Mouse (Mus musculus): Measurements from ENCODE around the gene Gm13539. TPM values are rescaled to one million over a fixed set of nuclear protein-coding genes. Genes with fewer than 3 reads are reported as not detected.
"Not testable (repeated sequence)": the region's sequence is repeated elsewhere in the genome, so short reads cannot be mapped to it uniquely, and the experiment has no call there.

Gm13539 gene
- polyA plus RNA-seq (2012; rRNA removed): not detected in 2 replicates

GRCm38 (mm10) chr2:25781957-25782356 lies at the start of gene Gm13539:
Gene Gm13539, plus strand, starts transcription at chr2:25782257.
- DNase-seq (ENCODE audit: low read depth): no peak

DNA sequence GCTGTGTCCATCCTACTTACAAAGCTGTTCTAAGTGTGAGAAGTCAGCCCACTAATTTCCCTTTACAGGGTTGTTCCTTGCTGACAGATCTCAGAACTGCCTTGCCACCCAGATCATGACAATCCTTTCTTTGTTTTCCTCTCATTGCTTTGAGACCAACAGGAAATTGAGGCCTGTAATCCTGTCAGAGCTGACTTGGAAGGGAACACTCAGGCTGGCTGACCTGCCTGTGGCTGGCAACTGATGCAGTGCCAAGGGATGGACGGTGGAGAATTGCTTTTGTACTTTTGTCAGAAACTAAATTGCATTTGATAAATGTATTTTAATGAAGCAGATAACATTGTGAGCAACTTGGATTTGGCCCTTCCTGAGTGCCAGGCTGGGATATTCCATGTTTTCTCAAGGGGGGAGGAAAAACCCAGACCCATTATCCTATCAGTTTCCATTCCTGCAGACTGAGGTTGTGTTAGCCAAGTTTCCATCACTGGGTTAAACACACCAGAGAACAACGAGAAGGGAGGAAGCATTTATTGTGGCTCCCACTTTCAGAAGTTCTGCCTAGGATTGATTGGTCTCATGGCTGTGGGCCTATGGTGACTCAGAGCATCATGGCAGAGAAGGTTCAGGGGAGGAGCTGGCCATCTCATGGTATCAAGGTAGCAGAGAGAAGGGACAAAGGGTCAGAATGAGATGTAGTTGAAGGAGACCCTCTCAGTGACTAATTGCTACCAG lies 48.7 kb upstream of the Gm13539 start:
- no peak for DNase-seq (ENCODE audit: low read depth)

DNA sequence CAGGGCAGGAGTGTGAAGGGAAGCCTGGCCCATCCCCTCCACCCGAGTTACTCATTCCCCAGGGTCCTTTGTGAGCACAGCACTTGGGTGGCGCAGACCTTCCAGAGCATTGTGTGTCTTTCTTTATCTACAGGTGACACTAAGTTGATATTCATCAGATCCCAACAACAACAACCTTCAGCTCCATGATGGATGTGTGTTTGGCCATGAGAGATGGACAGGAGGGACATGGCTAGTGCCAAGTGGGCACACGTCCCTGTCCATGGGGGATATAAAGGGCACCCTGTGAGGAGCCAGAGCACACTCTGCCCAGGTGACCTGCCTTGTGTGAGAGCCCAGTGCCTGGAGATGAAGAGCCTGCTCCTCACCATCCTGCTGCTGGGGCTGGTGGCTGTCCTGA lies 45.3 kb upstream of the Gm13539 start, which contains the start of gene Obp2b:
Obp2b (plus strand) TSS at position 301 of the 400 bp plus-strand sequence.
- not testable (repeated sequence) for DNase-seq (ENCODE audit: low read depth)

- DNase-seq (ENCODE audit: low read depth): no peak
Observed at GRCm38 (mm10) chr2:25741671-25742070, 40.4 kb upstream of the Gm13539 start.

GRCm38 (mm10) chr2:25754201-25754600 lies 27.9 kb upstream of the Gm13539 start:
- no peak for DNase-seq (ENCODE audit: low read depth)

- DNase-seq (ENCODE audit: low read depth): no peak
Observed at GRCm38 (mm10) chr2:25758064-25758625, 23.9 kb upstream of the Gm13539 start.

- DNase-seq (ENCODE audit: low read depth): no peak
Observed at GRCm38 (mm10) chr2:25765269-25765668, 16.8 kb upstream of the Gm13539 start, which contains the start of gene Lcn3. Gene Lcn3, plus strand, starts transcription at chr2:25765569.

GRCm38 (mm10) chr2:25767764-25768163 lies 14.3 kb upstream of the Gm13539 start:
- DNase-seq (ENCODE audit: low read depth): no peak

DNA sequence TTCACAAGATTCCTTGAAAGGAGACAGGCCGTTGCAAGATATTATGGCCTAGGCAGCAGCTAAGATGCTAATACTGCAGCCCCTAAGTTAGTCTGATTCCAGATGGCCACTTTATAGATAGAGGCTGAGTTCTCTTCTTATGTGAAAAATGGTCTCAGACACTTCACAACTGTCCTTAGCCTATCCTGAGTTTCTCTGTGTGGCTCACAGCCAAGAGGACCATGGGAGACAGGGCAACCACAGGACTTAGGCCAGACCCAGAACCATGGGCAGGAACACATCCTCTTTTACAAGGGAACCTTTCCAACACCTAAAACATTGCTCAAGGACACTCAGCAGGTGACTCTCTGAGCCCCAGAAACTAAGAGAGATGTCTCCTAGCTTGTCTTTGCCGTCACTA lies 8.6 kb upstream of the Gm13539 start:
- DNase-seq (ENCODE audit: low read depth): no peak

DNA sequence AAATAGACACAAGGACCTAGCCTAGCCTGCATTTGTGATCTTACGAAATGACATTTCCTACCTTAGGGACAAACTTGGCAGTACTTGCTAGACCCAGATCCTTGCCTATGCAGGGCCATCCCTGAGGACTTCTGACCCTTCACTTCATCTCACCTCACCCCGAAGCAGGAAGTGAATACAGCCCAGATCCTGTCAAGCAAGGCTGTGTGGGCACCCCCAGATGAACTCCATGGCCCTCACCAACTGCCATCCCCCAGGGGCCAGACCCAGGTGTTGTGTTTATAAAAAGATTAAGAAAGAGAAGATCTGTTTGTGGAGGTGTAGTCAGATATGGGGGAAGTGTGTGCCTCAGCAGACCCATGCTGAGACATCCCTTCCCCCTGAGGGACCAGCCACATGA lies 7.4 kb upstream of the Gm13539 start:
- no peak for DNase-seq (ENCODE audit: low read depth)

- no peak for DNase-seq (ENCODE audit: low read depth)
Observed at GRCm38 (mm10) chr2:25775991-25776390, 6.1 kb upstream of the Gm13539 start.

- DNase-seq (ENCODE audit: low read depth): no peak
Observed at GRCm38 (mm10) chr2:25776717-25777116, 5.3 kb upstream of the Gm13539 start, which contains the start of gene Lcn11. Gene Lcn11, plus strand, starts transcription at chr2:25777017.

DNA sequence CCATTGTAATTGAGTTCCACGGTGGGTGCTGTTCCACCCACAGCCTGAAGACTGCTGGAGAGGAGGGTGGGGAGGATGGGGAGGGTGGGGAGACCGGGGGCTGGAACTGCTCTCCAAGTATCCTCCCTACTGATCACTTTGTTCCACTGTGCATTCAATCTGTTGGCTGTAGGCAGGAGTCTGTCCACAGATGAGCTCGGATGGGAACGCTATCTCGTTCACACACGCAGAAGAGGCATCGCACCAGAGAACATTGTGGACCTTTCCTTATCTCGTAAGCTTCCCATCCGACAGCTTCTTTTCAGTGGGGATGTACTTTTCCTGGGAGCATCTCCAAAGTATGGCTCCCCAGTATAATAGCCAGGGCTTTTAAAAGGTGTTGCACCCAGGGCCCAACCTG lies 3.0 kb upstream of the Gm13539 start:
- DNase-seq (ENCODE audit: low read depth): no peak

DNA sequence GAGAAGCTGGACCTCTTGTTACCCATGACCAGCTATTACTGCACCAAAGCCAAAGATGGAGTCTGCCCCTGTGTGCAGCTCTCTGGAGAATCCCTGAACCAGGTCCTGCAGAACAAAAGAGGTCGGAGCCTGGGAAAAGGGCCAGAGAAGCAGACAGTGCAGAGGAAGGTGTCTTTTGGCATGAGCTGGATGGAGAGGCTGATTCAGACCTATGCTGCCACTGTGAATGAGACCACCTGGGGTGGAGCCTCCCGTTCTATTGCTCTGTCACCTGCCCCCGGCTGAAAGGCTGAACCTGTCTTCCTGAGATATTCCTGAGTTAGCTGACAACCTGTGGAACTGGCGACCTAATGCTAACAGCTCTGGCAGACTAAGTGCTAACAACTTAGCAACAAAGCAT lies 1.1 kb upstream of the Gm13539 start:
- DNase-seq (ENCODE audit: low read depth): no peak

DNA sequence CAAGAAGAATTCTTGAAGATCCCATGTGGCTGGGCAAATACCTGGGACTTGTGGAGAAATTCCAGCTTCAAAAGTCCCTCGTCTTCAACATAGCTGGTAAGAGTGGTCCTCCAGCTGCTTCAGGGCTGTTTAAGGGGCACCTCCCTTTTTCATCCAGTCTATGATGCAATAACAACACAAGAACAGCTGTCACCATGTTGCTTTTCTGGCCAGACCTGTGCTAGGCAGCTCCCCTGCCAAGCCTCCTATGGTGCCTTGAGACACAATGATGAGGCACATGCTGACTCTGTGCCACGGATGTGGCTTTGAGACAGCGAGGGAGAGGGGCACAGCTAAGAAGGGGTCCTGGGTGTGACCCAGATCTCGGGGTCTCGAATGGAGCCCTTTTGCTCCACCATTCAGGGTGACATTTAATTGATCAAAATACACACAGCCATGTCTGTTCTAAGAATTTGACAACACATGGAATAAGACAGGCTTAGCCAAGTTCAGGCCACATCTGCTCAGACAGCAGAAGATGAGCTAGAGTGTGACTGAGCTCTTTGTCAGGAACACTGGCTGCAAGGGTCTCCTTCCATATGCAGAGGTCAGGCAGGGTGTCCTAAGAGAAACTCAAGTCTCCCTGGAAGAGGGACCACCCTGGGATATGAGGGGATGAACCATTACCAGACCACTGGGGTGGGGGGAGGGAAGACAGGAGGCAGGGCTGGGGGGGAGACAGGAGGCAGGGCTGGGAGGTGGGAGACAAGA lies 3.7 kb downstream of the Gm13539 start:
- DNase-seq (ENCODE audit: low read depth): no peak

GRCm38 (mm10) chr2:25789092-25789491 lies 7.0 kb downstream of the Gm13539 start:
- no peak for DNase-seq (ENCODE audit: low read depth)

DNA sequence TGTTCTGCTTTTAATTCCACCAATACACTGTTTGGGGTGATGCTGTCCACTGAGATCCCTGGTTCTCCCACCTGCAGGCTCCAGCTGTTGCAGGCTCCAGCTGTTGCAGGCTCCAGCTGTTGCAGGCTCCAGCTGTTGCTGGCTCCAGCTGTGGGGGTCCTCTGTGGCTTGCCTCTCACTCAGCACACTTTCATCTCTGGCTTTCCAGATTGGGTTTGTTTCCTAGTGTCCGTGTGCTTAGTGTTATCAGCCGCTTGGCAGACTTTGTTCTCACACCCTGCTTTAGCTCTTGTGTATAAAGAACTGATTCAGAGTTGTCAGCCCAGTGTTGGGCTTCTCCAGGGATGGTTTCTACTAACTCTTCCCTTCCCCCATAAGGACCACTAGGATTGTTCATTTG lies 15.6 kb downstream of the Gm13539 start:
- DNase-seq (ENCODE audit: low read depth): no peak

GRCm38 (mm10) chr2:25798065-25798464 lies 16.0 kb downstream of the Gm13539 start:
- no peak for DNase-seq (ENCODE audit: low read depth)

GRCm38 (mm10) chr2:25811711-25812110 lies 29.7 kb downstream of the Gm13539 start:
- no peak for DNase-seq (ENCODE audit: low read depth)

GRCm38 (mm10) chr2:25813364-25813763 lies 31.3 kb downstream of the Gm13539 start:
- DNase-seq (ENCODE audit: low read depth): no peak

GRCm38 (mm10) chr2:25815748-25816147 lies 33.7 kb downstream of the Gm13539 start, which contains the start of gene Glt6d1:
Gene Glt6d1, minus strand, starts transcription at chr2:25815848.
- DNase-seq (ENCODE audit: low read depth): not testable (repeated sequence)

DNA sequence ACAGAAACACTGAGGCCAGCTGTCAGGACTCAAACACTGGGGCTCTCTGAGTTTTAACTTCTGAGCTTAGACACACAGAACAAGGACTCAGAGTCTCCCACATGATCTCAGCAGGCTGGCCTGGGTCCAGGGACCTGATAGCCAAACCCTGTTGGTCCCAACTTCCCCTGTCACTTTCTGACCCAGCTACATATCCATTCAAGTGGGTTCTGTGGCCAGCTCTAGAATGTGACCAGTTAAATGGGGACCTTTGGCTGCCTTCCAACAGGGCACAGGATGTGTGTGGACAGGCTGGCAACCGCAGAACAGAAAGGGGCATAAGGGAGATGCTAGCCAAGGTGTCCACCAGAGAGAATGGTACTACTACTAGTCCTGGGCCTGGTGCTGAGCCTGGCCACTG lies 40.7 kb downstream of the Gm13539 start, which contains the start of gene Lcn9:
Lcn9 (plus strand) TSS at position 348 of the 400 bp plus-strand sequence.
- DNase-seq (ENCODE audit: low read depth): no peak

All from gonadal fat pad, adult 2 months (tissue).